Mouse (Mus musculus): Measurements from ENCODE around the gene Krt19.

DNA sequence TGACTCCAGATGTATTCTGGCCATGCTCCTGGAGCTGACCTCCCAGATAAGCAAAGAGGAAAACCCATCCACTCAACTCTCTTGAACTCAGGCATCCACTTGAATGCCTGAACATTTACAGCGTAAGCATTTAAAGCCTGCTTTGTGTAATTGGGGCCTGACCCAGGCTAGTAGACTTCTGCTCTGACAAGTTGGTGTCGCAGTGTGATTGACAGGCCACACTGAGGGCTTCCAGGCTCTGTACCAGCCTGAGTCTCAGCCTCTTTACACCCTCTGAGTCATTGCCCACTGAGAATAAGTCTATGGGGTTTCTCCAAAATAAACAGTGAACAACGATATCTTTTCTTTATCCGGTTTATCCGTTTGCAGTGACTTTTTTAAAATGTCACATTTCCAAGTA is 28.1 kb downstream of the Krt19 start:
- TF ChIP-seq ZKSCAN1 (IDR thresholded peaks at IDR 0.05; ENCODE audit: low read depth, low read length), result no peak
- TF ChIP-seq E2F4 (IDR thresholded peaks at IDR 0.05; ENCODE audit: borderline replicate concordance, low read depth, low read length), result no peak
- TF ChIP-seq EP300 (IDR thresholded peaks at IDR 0.05; ENCODE audit: low read depth in 1 of 2, low read length in 2 of 2), result no peak
- TF ChIP-seq CHD1 (IDR thresholded peaks at IDR 0.05; ENCODE audit: low read depth, low read length), result no peak
- TF ChIP-seq TAL1 (IDR thresholded peaks at IDR 0.05; ENCODE audit: low read length), result no peak
- no peak for TF ChIP-seq CTCF (IDR thresholded peaks at IDR 0.05 in 2 of 3, conservative IDR thresholded peaks at IDR 0.05 in 1 of 3; ENCODE audit: control insufficient read depth in 1 of 3, insufficient read depth in 1 of 3, low read depth in 2 of 3, low read length in 3 of 3, poor library complexity in 1 of 3, severe bottlenecking in 1 of 3)
- no peak for TF ChIP-seq ZNF384 (IDR thresholded peaks at IDR 0.05; ENCODE audit: low read depth, low read length)
- no peak for TF ChIP-seq GATA1 (IDR thresholded peaks at IDR 0.05; ENCODE audit: low read depth, low read length)
- TF ChIP-seq UBTF (IDR thresholded peaks at IDR 0.05; ENCODE audit: borderline replicate concordance, insufficient read depth, low read depth, low read length), result no peak
- no peak for TF ChIP-seq HCFC1 (IDR thresholded peaks at IDR 0.05; ENCODE audit: low read depth, low read length)
- TF ChIP-seq POLR2A (IDR thresholded peaks at IDR 0.05; ENCODE audit: control insufficient read depth in 1 of 2, insufficient read depth in 1 of 2, low read depth in 1 of 2, low read length in 2 of 2, poor library complexity in 1 of 2), result no peak
- no peak for TF ChIP-seq SMC3 (IDR thresholded peaks at IDR 0.05; ENCODE audit: low read depth, low read length)
- TF ChIP-seq MEF2A (IDR thresholded peaks at IDR 0.05; ENCODE audit: extremely low read depth, insufficient replicate concordance, low read depth, low read length, poor library complexity, severe bottlenecking), result no peak
